Mouse (Mus musculus) thymus, postnatal 25 days (tissue): Measurements from ENCODE around the gene Commd4.
"Not testable (repeated sequence)": the region's sequence is repeated elsewhere in the genome, so short reads cannot be mapped to it uniquely, and the experiment has no call there.

Experiments
- DNase-seq: peaks from one replicate; pipeline ENCODE4 v3.0.0; 2022

The Commd4 gene

DNA sequence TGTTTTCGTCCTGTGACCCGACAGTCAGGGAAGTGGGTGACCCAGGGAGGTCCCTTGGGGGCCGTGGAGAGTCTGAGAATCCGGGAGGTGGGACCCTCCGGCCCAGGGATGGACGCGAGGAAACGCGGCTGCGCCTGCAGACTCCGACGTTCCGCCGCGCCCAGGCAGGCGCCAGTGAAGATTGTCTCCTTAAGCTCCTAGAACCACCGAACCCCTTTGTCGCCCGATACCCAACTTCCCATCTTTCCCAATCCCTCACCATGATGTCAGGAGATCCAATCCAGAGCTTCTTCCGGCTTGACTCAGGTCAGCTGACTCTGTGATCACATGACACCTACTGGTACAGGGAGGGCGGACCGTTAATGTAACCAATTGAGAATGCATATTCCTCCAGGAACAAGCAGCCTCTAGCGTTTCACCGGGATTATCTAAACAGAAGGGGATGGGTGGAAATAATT, at the start of gene Commd4:
Commd4 (minus strand) TSS at position 319 of the 458 bp plus-strand sequence.
- peak; percentile 81 for DNase-seq

DNA sequence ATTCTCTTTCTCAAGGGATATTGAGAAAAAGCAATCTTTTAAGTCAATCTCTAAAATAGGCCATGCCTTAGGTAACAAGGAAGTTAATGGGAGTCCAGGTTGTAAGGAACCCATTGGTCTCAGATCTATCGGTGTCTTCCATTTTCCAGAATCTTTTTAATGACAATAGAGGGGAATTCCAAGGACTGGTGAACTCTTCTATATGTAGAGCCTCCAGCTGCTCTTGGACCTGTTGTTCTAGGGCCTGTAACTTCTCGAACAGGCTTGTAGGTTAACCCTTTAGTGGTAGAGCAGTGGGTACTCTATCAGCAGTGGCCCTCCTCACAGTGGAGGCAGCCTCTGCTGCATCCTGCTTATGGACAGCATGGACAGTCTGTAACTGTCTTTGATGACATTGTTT, 48.8 kb upstream of the Commd4 start:
- no peak for DNase-seq

DNA sequence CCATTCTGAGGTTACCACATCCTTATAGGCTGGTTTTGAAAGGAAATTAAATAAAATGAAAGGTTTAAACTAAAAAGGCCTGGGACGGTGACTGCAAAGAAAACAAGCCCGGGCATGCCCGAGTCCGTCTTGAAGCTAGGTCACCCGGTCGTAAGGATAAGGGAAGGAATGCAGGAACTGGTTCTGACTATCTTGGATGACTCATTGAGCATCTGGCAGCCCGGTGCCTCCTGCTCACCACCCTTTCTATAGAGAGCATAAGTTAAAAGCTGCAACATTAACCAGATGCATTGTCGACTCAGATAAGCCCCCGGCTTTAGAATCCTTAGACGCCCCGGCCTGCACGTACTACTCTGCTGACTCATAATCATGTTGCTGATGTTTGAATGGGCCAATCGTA, 45.4 kb upstream of the Commd4 start:
- not testable (repeated sequence) for DNase-seq

DNA sequence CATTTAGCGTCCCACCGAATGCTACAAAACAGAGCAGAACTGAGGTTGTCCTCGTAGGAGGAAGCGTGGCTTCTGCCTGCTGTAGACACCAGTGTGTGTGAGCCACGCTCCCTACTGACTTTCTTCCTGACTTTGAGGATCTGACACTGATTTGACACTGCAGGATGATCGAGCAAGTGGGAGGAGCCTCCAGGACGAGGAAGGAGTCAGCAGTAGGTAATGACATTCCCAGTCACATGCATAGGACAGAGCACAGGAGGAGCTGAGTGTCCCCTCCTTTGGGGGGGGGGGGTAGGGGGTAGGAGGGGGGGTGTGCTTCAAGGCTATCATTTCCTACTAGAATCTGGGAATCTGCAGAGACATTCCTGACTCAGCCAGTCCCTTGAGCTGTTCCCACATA, 44.9 kb upstream of the Commd4 start:
- DNase-seq, result no peak

DNA sequence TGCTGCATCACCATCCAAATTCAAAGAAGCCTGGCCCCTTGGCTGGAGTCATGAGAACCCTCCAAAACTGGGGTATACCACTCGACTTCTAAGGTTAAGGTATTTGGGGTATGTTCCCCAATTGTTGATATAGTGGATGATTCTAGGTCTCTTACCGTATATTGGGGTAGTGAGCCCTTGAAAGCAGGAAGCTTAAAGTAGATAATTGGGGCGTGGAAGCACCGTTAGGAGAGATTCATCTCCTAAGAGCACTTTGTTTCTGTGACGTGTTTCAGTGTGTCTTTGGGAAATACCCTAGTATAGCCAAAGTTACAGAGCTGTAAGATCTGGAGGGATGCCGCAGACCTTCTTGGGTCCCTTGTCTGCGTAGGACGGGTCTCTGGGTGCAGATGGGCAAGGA, 39.3 kb upstream of the Commd4 start:
- DNase-seq, result no peak

GRCm38 (mm10) chr9:57196708-57197107, 38.6 kb upstream of the Commd4 start:
- DNase-seq, result no peak

DNA sequence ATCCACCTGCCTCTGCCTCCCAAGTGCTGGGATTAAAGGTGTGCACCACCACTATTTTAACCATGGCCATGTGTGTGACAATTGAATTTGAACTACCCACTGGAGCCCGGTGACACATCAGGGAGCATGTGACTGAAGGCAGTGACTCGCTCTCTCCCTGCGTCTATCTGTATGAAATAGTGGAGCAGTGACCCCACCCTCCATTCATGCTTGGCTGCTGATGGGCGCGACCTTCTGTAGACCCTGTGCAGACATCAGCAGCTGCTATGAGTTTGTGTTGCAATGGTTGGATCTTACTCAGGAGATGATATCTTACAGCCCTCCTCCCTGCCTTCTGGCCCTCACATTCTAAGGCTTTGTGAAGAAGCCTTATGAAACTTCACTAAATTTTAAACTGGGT, 10.3 kb upstream of the Commd4 start:
- no peak for DNase-seq

DNA sequence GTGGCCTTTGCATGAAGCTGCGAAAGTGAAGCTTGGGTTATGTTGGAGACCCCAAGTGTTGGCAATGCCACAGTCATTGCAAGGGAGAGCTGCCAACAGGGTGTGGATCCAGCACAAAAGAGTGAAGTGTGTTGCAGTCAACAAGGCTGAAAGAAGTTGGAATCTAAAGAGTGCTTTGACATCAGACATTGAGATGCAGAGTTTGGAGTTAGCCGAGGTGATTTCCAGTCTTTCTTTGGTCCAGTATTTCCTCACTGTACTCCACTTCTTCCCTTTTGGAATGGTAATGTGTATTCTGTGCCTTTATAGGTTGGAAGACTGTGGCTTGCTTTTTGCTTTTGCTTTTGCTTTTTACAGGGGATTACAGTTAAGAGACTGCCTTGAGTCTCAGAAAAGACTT, 8.0 kb upstream of the Commd4 start:
- no peak for DNase-seq

DNA sequence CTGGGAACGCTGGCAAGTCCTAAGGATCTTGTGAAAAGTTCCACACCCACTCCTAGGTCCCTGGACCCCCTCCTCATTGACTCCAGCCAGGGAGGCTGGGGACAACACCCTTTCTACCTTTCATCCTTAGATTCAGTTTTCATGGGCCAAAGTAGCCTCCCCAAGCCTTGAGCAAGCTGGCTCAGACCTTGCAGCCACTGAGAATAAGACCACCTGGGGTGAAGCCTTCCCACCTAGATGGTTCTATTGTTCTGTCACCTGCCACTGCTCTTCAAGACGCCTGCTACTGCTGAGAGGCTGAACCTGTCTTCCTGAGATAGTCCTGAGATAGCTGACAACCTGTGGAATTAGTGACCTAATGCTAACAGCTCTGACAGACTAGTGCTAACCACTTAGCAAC, 5.0 kb upstream of the Commd4 start:
- no peak for DNase-seq

GRCm38 (mm10) chr9:57162496-57162895, 4.4 kb upstream of the Commd4 start:
- no peak for DNase-seq

GRCm38 (mm10) chr9:57158506-57158905, 375 bp upstream of the Commd4 start:
- DNase-seq, result no peak

DNA sequence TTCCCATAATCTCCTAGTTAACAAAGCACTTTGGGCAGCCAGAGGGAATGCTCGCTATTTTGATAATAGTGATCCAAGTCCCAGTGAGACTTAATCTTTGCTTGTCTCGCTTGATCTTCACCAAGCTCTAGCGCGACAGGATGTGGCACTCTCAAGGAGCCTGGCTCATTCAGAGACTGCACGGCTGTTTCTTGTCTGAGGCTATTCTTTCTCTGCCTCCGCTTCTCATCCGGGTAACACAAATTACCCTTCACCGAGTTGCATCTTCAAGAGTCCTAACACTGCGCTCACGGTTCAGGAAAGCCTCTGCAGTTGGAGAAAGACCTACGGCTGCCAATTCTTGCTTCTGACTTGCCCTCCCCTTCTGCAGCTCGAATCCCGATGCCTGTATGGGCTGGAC, 632 bp downstream of the Commd4 start:
- peak; percentile 36 for DNase-seq

DNA sequence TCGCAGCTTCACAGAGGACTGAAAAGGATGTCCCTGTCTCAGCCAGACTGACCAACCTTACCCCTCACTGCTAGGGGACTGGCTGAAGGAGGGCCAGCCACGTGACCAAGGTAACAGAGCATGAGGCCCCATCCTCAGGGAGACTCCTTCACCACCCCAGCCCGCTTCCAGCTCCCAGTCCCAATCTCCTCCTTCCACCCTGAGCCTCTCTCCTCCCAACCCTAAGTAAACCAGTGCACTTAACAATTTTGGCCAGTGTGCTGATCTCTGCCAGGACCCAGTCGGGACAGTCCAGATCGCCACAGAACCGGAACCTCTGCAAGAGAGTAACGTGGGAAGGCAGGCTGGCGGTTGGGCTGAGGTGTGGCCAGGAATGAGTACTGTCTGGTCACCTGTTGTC, 1.3 kb downstream of the Commd4 start:
- no peak for DNase-seq

DNA sequence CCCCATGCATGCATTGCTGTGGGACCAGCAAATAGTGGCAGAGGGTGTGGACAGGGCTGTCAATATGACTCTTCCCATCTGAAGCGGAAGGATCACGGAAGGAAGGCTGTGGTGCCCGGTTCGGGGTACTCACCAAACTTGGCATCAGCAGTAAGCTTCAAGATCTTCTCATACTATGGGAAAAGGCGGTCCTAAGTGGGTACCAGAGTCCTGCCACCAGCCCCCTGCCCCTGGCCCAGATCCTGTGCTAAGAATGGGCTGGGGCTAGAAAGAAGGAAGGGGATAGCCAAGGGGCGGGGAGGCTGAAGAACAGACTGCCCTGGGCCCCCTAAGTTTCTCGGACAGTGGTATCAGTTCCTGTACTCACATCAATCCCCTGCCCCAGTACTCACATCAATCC, 1.7 kb downstream of the Commd4 start:
- no peak for DNase-seq

DNA sequence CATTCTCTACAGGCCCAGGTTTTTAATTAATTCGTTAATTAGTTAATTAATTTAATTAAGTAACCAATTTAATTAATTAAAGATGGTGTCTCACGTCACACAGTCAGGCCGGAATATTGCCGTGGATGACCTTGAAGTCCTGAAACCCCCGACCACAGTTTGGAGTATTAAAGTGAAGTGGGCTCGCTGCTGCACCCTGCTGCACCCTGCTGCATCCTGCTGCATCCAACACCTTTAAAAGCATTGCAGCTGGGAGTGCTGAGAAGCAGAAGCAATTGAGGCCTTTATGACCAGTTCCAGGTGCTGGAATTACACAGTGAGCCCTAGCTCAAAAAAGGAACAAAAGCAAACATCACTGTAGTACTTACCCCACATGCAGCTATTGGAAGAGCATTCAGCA, 5.8 kb downstream of the Commd4 start:
- no peak for DNase-seq

- DNase-seq, result no peak
Observed at GRCm38 (mm10) chr9:57150192-57150591, 7.9 kb downstream of the Commd4 start.

DNA sequence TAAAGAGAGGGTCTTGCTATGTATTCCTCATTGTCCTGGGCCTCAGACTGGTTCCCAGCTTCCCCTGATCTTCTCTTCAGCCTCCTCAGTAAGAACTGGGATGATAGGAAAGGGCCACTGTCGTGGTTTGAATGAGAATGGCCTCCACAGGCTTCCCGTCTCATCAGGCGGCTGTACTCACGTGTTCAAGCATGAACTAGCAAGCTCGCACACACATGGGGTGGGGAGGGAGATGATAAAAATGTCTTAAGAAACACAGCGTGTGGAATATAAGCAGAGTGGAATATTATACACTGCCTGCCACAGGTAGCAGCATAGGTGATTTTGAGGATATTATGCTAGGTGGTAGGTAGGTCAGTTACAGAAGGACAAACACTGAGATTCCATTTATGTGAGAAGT, 9.1 kb downstream of the Commd4 start:
- DNase-seq, result no peak

DNA sequence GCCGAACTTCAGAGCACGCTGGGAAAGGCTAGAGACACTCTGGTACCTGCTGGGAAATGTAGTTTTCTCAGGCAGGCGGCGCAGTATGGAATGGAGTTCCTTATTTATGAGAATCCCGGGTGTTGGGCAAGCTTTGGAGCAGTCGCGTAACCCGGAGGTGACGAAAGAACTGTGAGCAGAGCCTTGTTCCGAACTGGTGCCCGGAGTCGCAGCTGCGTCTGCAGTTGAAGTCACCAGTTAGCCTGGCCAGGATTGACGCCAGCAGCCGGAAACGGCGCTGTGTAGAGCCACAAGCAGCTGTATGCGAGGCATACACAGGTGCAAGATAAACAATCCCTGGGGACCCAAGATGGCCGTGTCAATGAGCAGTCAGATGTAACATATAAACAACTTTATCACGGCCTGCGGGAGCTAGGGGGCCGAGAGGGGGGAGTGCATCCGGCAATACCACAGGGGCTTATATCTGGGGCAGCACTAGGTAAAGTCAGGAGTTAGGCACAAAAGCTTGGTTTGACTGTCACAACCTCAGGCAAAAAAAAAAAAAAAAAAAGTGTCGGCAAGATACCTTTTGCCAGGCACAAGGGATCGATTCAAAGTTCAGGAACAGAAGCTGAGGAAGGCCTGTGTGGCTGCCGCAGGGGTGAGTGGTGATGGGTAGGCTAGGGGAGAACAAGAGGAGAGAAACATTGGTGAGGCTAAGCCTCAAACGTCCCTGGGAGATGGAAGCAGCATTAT, 9.8 kb downstream of the Commd4 start, which contains the start of gene Neil1:
Neil1 (minus strand) TSS at position 162 of the 735 bp plus-strand sequence.
- peak; percentile 84 for DNase-seq

DNA sequence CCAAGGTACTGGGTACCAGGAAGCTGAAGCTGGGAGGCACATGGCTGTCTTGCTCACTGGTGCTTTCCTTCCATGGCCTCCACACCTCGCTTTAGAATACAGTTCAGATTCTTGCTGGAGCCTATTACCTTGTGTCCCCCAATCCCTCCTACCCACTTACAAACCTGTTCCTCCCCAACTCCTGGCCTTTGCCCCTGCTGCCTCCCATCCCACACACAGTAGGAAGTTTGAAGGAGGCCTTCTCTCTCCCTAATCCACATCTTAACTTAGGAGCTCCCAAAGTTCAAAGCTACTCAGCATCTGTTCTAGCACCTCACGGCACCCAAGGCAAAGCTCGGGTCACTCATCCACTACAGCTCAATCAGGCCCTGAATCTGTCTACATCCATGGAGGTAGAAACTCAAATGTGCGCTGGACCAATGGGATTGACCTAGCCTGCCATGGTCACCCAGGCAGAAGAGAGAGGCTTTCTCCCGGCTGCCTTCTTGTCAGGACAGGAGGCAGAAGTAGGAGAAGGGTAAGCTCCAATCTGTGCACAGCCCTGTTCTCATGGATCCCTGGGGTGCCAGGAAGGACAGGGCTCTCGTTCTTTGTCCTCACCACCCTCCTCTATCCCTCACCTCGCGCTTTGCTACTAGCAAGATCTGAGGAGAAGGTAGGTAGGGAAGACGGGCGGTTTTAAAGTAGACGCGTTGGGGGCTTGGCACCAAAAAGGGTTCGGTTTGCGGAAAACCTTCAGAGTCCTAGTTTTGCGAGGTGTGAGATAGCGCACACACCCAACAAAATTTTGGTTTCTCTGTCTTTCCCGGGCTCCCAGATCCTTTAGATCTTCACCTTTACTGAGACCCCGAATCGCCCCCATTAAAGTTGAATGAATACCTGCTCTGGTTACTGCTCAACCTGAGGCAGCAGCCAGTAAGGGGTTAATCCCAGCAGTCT, 10.7 kb downstream of the Commd4 start:
- DNase-seq, result no peak

GRCm38 (mm10) chr9:57146451-57147066, 11.6 kb downstream of the Commd4 start:
- DNase-seq, result no peak

- DNase-seq, result no peak
Observed at GRCm38 (mm10) chr9:57144830-57145229, 13.3 kb downstream of the Commd4 start.

- DNase-seq, result no peak
Observed at GRCm38 (mm10) chr9:57143212-57143611, 14.9 kb downstream of the Commd4 start.
